Mouse (Mus musculus) hindbrain, postnatal 0 days (tissue): ENCODE results near the gene Alyref. TPM values are rescaled to one million over a fixed set of nuclear protein-coding genes. Genes with fewer than 3 reads are reported as not detected.

ENCODE experiments used
- ATAC-seq: fragments of 200-750 bp; cut with Nextera tagmentation; 2 replicates; pipeline ENCODE4 v1.8.0; 2017; ENCODE audit warnings: mild to moderate bottlenecking, moderate TSS enrichment, moderate library complexity
- DNase-seq: peaks from one replicate; pipeline ENCODE4 v3.0.0-alpha.2; 2015; ENCODE audit warnings: low spot score
- H3K27ac ChIP-seq: fragments of 300-500 bp; sonication (generic); 2 replicates; pipeline ENCODE4 v1.5.1; 2014; ENCODE audit warnings: mild to moderate bottlenecking
- H3K27me3 ChIP-seq: fragments of 300-500 bp; sonication (generic); 2 replicates; pipeline ENCODE4 v1.6.1; 2014; ENCODE audit warnings: low read length, mixed read lengths; ENCODE audit not compliant: insufficient read depth
- H3K36me3 ChIP-seq: fragments of 300-500 bp; sonication (generic); 2 replicates; pipeline ENCODE4 v1.6.1; 2014; ENCODE audit warnings: low read length, mixed read lengths; ENCODE audit not compliant: insufficient read depth
- H3K4me1 ChIP-seq: fragments of 300-500 bp; sonication (generic); 2 replicates; pipeline ENCODE4 v1.6.1; 2014; ENCODE audit warnings: antibody characterized with exemption, low read length, mixed read lengths; ENCODE audit not compliant: insufficient read depth
- H3K4me2 ChIP-seq: fragments of 300-500 bp; sonication (generic); 2 replicates; pipeline ENCODE4 v1.6.1; 2014; ENCODE audit warnings: low read depth, mild to moderate bottlenecking, low read length, moderate library complexity, mixed read lengths
- H3K4me3 ChIP-seq: fragments of 300-500 bp; sonication (generic); 2 replicates; pipeline ENCODE4 v1.5.1; 2014; ENCODE audit warnings: low read length
- H3K9ac ChIP-seq: fragments of 300-500 bp; sonication (generic); replicated peaks from 2 replicates; pipeline ENCODE4 v1.6.1; 2014; ENCODE audit warnings: mild to moderate bottlenecking, low read length, moderate library complexity, mixed read lengths
- H3K9me3 ChIP-seq: fragments of 300-500 bp; sonication (generic); 2 replicates; pipeline ENCODE4 v1.6.1; 2016; ENCODE audit warnings: low read length, mixed read lengths
- CTCF ChIP-seq: IDR thresholded peaks from 2 replicates; pipeline ENCODE4 v1.5.1; 2016; ENCODE audit warnings: antibody characterized with exemption, control low read depth, low read depth
- WGBS: fragments of 180-500 bp; shearing (Covaris S2); extraction: QIAGEN DNeasy Blood & Tissue Kit; methylation state at CpG from one replicate; pipeline ENCODE4 v1.1.7; 2014; 5-methylcytosine and 5-hydroxymethylcytosine counted together
- polyA plus RNA-seq: library from polyadenylated mRNA; unstranded; fragments of >200 nt; fragmentation: Nextera tagmentation; extraction: Ambion mirVana; gene quantifications from 2 replicates; pipeline ENCODE4 v1.2.1, GENCODE M21; 2015
- total RNA-seq: library from RNA; depleted of rRNA; stranded (reverse); fragments of >200 nt; gene quantifications from 2 replicates; pipeline ENCODE4 v1.2.3, GENCODE M21; 2014

The Alyref gene
- total and polyA plus RNA-seq, 2 experiments from 2014 or later, result 95.2 to 185 TPM

DNA sequence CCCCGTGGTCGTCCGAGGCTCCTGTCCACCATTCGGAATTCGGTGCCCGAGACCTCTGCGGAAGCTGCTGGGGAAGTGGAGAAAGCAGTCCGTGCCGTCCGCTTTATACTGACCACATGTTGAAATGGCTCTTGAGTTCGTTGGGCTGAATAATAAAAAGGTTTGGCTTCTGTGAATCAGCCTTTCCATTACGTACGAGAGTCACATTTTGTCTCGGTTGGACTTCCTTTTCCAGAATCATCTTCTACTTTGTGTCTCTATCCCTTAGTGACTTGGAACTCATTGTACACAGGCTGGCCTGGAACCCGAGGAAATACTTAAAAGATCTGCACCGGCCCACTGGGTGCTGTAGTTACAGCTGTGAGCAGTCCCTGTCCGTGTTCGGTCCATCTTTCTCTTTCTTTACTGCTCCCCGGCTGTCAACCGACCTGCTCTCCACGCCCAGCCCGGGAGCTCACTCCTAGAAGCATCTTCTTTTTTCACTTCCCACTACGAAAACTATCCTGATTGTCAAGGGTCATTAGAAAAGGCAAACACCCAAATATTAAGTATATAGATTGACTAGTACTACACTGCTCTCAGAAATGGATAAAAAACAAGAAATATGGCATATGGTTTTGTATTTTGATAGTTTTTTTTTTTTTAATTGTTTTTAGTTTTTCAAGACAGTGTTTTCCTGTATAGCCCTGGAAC is 24.4 kb downstream of the Alyref start:
- ATAC-seq (peak; percentile 4; the same call in 1 of the 2 replicates), DNase-seq (no peak)
- Histone ChIP-seq H3K4me1 (peaks cover 13% of the 10 kb centered on the region), H3K4me3 (peak overlapping the region; percentile 93), H3K36me3 (peaks cover 31% of the 10 kb centered on the region), H3K9me3 (no peaks in the 10 kb centered on the region), H3K27ac (peak overlapping the region; percentile 90), H3K4me2 (peak overlapping the region; percentile 90), H3K27me3 (no peaks in the 10 kb centered on the region), H3K9ac (peak overlapping the region; percentile 77)
- under 1% methylated on average over 23 of the region's 23 CpGs for WGBS
- TF ChIP-seq CTCF, result no peak

DNA sequence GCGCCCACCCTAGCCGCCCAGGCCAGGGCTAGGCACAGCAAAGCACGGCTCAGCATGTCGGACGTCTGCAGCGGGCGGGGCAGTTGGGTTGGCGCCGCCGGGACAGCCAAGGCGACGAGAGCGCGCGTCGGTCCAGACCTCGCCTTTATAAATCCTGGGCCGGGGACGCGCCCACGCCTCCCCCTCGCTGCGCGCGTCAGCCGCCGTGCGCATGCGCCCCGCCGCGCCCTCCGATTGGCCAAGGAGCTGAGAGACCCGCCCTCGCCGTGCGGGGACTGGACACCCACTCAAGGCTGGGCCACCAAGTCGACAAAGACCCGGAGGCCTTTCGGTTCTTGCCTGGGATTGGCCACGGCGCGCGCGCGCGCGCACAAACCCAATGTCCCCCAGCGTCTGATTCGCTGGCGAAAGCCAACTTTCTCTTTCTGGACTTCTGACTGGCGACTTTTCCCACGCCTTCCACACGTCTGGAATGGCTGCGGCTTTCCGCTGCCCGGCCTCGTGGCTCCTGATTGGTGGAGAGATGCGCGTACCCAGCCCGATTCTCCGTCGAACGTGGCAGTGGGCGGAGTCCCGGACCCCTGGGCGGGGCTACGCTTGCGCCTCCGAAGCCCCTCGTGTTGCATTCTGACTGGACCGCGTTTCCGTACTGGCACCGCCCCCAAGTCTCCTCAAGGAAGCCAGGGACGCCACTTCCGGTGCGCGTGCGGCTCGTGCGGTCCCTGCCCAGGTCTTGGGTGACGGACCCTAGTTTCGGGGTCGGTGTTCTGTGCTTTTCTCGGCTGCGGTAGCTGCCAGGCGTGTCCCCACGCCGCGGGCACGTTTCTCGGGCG is 25.2 kb downstream of the Alyref start, which contains the start of gene P4hb:
Gene P4hb, minus strand, starts transcription at position 502 of the 833 bp plus-strand sequence.
- DNase-seq, result peak; percentile 100
- TF ChIP-seq CTCF, result no peak

DNA sequence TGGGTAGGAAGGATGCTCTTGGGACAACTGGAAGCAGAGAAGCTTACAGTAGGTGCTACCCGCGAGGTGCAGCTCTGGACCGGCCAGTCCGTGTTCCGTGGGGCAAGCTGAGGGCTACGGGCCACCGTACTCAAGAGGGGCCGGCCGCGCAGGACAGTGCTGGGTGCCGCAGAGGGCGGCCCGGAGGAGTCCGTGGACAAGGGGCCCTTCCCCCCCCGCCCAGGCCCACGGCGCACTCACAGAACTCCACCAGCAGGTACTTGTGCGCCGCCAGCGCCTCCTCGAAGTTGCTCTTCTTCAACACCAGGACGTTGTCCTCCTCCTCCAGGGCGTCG is 25.8 kb downstream of the Alyref start:
- peak; percentile 21; the same call in 1 of the 2 replicates for TF ChIP-seq CTCF
- H3K4me1 ChIP-seq, result peaks cover 13% of the 10 kb centered on the region
- no peak for DNase-seq
- H3K9me3 ChIP-seq, result no peaks in the 10 kb centered on the region
- peak overlapping the region; percentile 80 for H3K27ac ChIP-seq
- peak overlapping the region; percentile 67 for H3K9ac ChIP-seq
- peak; percentile 14 for ATAC-seq
- H3K36me3 ChIP-seq, result peaks cover 31% of the 10 kb centered on the region; the same call in 1 of the 2 replicates
- WGBS, result 1% methylated on average over 23 of the region's 24 CpGs
- peak overlapping the region; percentile 86 for H3K4me2 ChIP-seq
- H3K4me3 ChIP-seq, result peak overlapping the region; percentile 93
- H3K27me3 ChIP-seq, result no peaks in the 10 kb centered on the region

More for the DNA sequence above, 25.2 kb downstream of the Alyref start, which contains the start of gene P4hb:
- peak within 1 kb of the TSS; percentile 77 for H3K9ac ChIP-seq
- peaks cover 13% of the 10 kb centered on the region for H3K4me1 ChIP-seq
- WGBS, result 2% methylated on average over 93 of the region's 94 CpGs
- peaks cover 31% of the 10 kb centered on the region for H3K36me3 ChIP-seq
- no peaks in the 10 kb centered on the region for H3K9me3 ChIP-seq
- peak within 1 kb of the TSS; percentile 93 for H3K4me3 ChIP-seq
- peak within 1 kb of the TSS; percentile 90 for H3K27ac ChIP-seq
- peak within 1 kb of the TSS; percentile 90 for H3K4me2 ChIP-seq
- H3K27me3 ChIP-seq, result no peaks in the 10 kb centered on the region
- peak; percentile 98 for ATAC-seq

DNA sequence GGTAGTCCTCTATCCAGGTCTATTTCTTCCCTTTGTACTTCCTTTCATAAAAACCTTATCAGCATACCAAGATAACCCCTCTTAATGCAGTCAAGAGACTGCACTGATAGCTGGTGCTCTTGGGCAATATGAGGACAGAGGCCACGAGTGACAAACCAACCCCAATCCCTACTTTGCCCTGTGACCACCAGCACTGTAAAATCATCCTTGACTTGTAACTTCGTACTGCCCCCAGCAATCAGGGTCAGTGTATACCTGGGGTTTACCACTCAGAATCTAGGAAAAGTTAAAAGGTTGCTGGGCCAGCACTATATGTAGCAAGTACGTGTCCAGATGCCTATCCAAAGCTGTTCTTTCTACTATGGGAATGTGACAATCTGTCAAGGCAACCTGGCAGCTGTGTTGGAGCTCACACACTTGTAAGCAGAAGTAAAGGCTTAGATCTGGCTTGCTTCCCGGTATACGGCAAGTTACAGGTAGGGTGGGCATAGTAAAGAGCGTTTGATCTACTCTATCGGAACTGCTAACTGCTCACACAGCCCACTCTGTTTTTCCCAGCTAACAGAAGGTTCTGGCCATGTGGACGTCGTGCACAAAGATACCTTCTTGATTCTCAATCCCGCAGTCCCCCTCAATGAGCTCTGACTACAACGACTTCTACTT is 26.3 kb downstream of the Alyref start:
- H3K4me1 ChIP-seq, result peaks cover 13% of the 10 kb centered on the region
- H3K27ac ChIP-seq, result peak overlapping the region; percentile 80
- peaks cover 34% of the 10 kb centered on the region; the same call in 1 of the 2 replicates for H3K36me3 ChIP-seq
- peak overlapping the region; percentile 93 for H3K4me3 ChIP-seq
- H3K27me3 ChIP-seq, result no peaks in the 10 kb centered on the region
- DNase-seq (no peak), ATAC-seq (no peak)
- no peaks in the 10 kb centered on the region for H3K9me3 ChIP-seq
- peak overlapping the region; percentile 67 for H3K9ac ChIP-seq
- TF ChIP-seq CTCF, result no peak
- WGBS, result 14% methylated on average over 11 of the region's 11 CpGs
- H3K4me2 ChIP-seq, result peak overlapping the region; percentile 86

DNA sequence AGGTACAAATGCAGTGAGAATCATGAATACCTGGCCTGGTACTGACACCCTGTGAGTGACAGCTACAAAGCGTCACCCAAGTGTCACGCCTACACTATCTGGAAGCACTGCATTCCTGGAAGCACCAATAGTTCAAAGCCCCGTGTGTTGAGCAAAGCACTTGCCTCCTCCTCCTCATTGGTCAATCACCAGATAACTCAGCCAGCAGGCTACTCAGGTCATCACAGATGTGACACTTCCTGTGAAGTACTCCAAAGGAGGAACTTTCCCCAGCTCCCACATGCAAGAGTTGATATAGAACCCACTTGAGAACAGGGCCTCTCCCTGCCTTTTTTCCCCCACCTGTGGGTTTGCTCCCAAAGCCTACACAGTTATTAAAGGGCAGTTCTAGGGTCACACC is 27.0 kb downstream of the Alyref start:
- Histone ChIP-seq H3K4me2 (peak overlapping the region; percentile 86), H3K9me3 (no peaks in the 10 kb centered on the region), H3K27me3 (no peaks in the 10 kb centered on the region), H3K27ac (no peak overlapping the region), H3K4me1 (peaks cover 13% of the 10 kb centered on the region), H3K4me3 (0 out of 2 replicates have a peak overlapping the region, but pooled peaks have one; percentile 93), H3K9ac (0 out of 2 replicates have a peak overlapping the region, but pooled peaks have one; percentile 67), H3K36me3 (peaks cover 42% of the 10 kb centered on the region; the same call in 1 of the 2 replicates)
- WGBS, result 77% methylated on average over 3 of the region's 3 CpGs
- TF ChIP-seq CTCF, result no peak
- no peak for ATAC-seq
- no peak for DNase-seq

DNA sequence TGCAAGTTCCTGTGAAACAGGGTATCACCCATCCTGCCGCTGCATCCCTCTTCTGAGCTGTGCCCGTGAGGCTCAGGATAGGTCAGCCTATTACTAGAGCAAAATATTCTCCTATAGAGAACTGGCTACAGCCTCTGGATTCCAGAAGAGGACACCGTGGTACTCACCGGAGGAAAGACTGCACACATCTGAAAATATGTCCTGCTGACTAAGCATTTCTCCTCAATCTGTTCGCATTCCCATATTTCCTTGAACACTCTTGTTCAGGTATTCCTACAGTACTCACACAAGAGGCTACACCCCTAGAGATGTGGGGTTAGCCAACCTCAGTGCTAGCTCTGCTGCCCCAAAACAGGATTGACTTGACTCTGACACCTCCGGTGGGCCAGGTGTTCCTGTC is 29.8 kb downstream of the Alyref start:
- 95% methylated on average over 6 of the region's 6 CpGs for WGBS
- Histone ChIP-seq H3K36me3 (peaks cover 68% of the 10 kb centered on the region), H3K4me2 (no peak overlapping the region), H3K27me3 (no peaks in the 10 kb centered on the region), H3K9me3 (no peaks in the 10 kb centered on the region), H3K27ac (no peak overlapping the region), H3K4me3 (no peak overlapping the region), H3K4me1 (peaks cover 10% of the 10 kb centered on the region; the same call in 1 of the 2 replicates), H3K9ac (no peak overlapping the region)
- DNase-seq (no peak), ATAC-seq (no peak)
- no peak for TF ChIP-seq CTCF
